Mouse (Mus musculus) bone marrow macrophage, adult 2 months (primary cell): ENCODE results near the gene Lgals9.

Experiments used
- CTCF ChIP-seq: IDR thresholded peaks from 2 replicates; pipeline ENCODE4 v1.5.1; 2012; ENCODE audit warnings: low read depth, mild to moderate bottlenecking, low read length, moderate library complexity
- POLR2A ChIP-seq: IDR thresholded peaks from 2 replicates; pipeline ENCODE4 v1.6.1; 2012; ENCODE audit warnings: mild to moderate bottlenecking, low read depth, low read length, borderline replicate concordance

DNA sequence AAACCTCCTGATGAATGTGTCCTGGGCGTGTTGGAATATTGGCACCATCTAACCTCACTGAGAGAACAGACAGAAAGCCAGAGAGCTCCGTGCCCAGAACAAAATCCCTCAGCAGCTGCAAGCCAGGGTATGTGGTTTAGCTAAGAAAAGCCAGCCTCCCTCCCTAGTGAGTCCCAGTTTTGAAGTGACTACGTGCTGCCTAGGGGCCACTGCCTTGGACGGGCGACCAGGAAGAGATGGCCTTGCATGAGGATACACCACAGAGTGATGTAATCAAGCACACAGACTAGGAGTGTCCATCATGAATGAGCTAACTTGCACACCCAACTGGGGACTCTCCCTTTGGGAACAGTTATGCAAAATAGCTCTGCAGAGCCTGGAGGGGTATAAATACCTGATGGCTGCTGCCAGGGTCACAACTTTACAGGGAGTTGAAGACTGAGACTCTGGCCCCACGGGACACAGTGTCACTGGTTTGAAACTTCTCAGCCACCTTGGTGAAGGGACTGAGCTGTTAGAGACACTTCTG lies 64.3 kb downstream of the Lgals9 start, which contains the start of gene Nos2:
- TF ChIP-seq CTCF = no peak
- no peak for TF ChIP-seq POLR2A
